Mouse (Mus musculus) brain, embryonic 18.5 days (tissue): Measurements from ENCODE around the gene Bsn.
"Not testable (repeated sequence)": the region's sequence is repeated elsewhere in the genome, so short reads cannot be mapped to it uniquely, and the experiment has no call there.

Experiments
- DNase-seq: peaks from one replicate; pipeline ENCODE4 v3.0.0-alpha.2; 2012; ENCODE audit warnings: low read depth, low spot score

Gene Bsn

GRCm38 (mm10) chr9:108149817-108150216 is 40.4 kb downstream of the Bsn start:
- no peak for DNase-seq

DNA sequence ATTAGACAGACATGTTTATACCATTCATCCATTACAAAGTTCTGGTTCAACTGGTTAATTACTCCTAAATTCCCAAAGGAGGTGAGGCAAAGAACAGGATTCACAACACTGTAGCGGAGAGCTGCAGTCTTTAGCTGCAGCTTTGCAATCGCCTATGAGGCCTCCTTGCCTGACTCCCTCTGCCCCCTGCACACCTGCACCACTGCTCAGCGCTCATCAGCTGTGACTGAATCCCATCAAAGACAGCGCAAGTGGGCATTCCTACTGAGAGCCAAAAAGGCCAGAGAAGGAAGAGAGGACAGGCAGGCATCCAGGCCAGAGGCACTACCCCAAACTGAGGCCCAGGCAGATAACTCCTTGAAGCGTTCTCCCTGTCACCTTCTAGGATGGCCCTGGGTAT is 42.6 kb downstream of the Bsn start:
- DNase-seq = no peak

- no peak for DNase-seq
These were observed 43.7 kb downstream of the Bsn start for GRCm38 (mm10) chr9:108146451-108146850.

GRCm38 (mm10) chr9:108145740-108146139 is 44.4 kb downstream of the Bsn start:
- no peak for DNase-seq

GRCm38 (mm10) chr9:108144371-108145270 is 45.6 kb downstream of the Bsn start:
- DNase-seq = no peak

DNA sequence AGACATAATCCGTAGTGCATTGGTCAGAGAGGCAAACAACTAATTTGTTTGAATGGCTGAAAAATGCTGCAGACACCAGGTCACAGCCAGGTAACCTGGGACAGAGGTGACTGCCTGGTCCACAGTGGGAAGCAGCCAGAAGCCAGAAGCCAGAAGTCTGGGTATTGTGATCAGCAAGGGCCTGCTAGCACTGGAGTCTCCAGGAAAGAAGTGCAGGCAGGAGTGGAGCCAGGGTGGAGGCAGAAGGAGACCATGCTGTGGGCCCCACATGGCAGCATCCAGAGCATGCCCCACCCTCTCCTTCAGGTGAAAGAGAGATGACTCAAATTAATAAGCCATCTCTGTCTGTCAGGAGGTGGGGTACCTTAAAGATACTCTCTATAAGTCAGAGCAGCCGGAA is 46.7 kb downstream of the Bsn start:
- DNase-seq = no peak

DNA sequence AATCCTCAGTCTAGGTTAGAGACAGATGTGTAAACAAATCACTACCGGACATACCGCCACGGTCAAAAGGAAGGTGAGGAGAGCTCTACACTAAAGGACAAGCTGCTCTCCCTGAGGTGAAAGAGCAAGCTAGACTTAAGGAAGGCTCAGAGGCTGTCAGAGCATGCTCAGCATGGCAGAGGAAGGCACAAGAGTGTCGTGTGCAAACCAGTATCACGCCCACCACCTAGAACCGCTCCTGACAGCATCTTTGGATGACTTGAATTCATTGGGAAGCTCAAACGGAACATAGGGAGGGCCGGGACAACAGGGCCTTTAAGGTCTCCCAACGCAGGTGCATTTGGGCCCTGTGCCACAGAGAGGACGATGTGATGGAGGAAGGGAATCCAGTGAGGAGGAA is 48.8 kb downstream of the Bsn start:
- no peak for DNase-seq

- DNase-seq = no peak
These were observed 50.1 kb downstream of the Bsn start for GRCm38 (mm10) chr9:108139963-108140695.

DNA sequence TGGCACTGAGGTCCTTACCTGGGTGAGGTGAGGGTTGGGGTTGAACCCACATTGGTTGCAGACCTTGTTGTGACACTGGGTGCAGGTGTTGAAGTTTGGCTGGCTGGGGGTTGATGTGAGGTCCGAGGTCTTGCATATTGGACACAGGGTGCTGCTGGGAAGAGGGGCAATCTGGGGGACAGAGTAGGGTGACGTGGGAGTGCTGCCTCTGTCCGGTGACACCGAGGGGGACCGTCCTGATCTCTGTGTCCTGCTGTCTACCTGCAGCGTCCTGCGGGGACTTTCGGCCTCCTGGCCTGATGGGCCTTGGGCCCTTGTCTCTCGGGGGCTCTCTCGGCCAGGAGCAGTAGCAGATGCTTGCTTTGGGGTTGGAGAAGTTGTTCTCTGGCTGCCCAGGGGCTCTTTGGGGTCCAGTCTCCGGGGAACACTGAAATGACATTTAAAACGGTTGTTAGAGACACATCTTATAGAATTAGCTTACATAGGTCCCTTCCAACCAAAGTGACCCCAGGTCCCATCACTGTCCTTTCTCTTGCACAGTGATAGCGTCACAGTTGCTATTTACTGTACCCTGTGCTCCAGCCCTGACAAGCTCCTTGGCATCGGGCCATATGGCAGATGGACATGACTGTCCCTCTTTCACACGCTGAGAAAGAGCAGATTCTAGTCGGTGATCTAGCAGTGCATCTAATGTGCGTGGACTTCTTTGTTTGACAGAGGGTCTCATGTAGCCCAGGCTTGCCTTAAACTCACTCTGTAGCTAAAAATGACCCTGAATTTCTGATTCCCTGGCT is 50.8 kb downstream of the Bsn start:
- no peak for DNase-seq

DNA sequence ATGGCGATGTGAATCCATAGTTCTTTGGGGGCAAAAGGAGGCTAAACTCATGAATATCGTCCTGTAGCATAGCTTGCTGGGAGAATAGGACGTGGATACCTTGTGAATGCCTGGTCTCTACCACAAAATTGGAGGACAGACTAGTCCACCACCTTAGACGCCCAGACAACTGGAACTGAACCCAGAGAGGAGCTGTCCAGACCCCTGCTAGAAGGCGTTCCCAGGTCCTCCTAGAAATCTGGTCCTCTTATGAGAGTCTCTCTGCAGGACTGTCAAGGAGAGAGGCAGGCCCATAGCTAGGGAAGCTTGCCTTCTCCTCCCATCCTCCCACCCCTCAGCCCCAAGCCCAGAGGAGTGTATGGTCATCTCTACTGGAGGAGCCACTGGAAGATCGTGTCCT is 52.1 kb downstream of the Bsn start:
- no peak for DNase-seq

DNA sequence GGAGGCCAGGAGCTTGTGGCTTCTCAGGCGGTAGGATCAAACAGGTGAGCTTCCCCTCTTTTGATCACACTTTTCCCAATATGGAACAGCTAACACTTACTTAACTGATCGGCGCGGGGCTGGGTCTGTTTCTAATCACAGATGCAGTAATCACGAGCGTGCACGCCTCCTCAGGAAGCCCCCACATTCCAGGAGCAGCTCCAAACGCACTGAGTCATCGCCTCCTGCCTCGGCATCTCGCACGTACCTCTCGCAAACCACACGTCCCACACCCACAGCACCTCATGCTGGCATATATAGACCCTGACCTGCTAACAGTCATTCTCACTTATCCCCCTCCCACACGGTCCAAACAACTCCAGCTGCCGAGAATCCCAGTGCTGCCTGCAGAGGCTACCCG is 52.7 kb downstream of the Bsn start:
- no peak for DNase-seq

GRCm38 (mm10) chr9:108136930-108137462 is 53.2 kb downstream of the Bsn start:
- no peak for DNase-seq

GRCm38 (mm10) chr9:108136225-108136624 is 54.0 kb downstream of the Bsn start:
- DNase-seq = no peak

GRCm38 (mm10) chr9:108135679-108136078 is 54.5 kb downstream of the Bsn start:
- DNase-seq = not testable (repeated sequence)

- no peak for DNase-seq
These were observed 56.7 kb downstream of the Bsn start for GRCm38 (mm10) chr9:108133478-108133877.

DNA sequence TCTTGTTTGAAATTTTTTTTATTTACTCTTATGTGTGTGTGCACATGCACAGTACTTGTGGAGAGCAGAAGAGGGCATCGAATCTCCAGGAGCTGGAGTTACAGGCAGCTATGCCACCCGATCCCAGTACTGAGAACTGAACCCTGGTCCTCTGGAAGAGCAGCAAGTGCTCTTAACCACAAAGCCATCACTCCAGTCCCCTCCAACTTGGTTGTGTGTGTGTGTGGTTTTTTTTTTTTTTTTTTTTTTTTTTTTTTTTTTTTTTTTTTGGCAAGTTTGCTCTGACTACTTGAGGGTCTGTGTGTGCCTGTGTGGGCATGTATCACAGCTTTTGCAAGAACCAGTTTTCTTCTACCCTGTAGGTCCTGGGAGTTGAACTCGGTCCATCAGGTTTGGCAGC is 57.8 kb downstream of the Bsn start:
- DNase-seq = no peak

DNA sequence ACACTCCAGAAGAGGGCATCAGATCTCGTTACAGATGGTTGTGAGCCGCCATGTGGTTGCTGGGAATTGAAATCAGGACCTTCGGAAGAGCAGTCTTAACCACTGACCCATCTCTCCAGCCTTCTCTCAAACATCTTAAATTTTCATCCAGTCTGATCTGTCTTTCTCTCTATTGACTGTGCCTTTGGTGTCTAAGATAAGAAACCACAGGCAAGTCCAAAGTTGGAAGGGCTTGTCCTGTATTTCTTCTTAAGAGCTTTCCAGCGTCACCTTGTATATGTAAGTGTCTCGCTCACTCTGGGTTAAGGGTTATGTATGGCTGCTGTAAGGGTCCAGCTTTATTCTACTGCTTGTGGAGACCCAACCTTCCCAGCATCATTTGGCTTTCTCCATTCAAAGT is 58.7 kb downstream of the Bsn start:
- DNase-seq = no peak

DNA sequence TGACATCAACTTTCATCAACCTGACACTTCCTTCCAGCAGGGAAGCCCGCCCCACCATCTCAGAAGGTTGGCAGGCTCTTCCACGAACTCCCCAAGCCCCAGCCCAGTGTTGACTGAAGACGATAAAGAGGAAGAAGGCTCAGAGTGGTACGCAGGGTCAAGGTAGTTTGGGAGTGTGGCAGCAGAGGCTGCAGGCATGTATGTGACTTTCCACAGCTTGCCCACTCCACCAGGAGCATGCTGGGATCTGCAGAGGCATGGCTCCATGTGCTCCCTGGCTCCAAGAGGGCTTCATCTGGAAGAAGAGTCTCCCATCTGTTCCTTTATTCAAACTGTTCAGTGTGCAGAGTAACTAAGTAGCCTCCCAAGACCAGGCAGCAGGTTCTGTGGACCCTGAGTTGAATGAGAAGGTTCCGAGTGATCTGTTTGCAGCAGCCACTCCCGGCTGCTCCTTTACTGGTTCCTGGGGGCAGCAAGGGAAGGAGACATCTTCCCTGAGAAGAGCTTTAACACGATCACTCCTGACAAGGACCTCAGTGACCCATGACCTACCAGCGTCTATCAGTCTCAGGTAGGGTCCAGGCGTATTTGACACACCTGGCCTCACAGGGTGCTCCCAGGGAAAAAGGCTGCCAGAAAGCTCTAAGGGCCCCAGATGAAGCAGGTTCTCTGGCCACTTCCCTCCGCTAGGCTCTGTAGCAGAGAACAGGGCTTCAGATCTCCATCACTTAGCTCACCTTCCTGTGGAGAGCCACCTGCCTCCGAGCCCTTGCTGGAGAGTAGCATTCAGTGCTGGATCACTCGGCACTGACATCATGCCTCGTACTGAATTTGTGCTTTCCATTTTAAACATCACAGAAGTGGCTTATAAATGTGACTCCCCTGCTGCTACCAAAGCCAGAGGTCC is 60.9 kb downstream of the Bsn start:
- DNase-seq = no peak

- no peak for DNase-seq
These were observed 61.9 kb downstream of the Bsn start for GRCm38 (mm10) chr9:108128248-108128647.

DNA sequence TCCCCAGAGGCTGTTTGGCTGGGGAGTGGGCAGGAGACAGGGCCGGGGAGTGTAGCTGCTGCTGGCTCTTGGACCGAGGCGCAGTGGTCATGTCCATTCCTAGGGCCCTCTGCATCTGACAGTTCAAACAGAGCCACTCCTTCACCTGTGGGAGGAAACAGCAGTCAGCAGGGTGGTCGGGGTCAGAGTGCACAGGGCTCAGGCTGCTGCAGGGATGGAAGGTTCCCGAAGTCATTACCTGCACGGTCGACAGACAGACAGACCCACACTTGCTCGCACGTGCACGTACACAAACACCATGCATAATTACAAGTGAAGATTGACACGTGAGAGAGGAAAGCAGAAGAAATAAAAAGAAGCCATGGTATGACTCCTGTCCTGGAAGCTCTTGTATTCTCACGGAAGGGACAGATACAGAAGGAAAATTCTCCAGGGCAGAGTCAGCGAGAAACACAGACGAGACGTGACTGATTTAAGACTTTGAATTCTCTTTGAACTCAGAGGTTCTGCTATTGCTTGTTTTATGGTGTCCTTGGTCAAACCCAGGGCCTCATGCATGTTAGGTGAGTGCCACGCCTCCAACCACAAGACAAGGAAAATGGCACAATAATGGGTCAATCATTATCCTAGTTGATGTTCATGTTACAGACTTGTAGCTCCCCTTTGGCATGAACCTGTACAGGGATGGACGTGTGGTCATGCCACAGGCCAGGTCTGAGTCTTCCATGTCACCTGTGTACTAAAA is 63.6 kb downstream of the Bsn start:
- no peak for DNase-seq
